Mouse (Mus musculus) forelimb bud, embryonic 11.5 days (tissue): ENCODE data around the gene Myrfl.

Experiments
- DNase-seq: peaks from one replicate; pipeline ENCODE4 v3.0.0-alpha.2; 2012; ENCODE audit warnings: low read depth, low spot score

The Myrfl gene

GRCm38 (mm10) chr10:116827306-116827705 is 69.4 kb downstream of the Myrfl start:
- no peak for DNase-seq

- DNase-seq = peak; percentile 17
These were observed 81.2 kb downstream of the Myrfl start for GRCm38 (mm10) chr10:116815311-116816060.

GRCm38 (mm10) chr10:116813150-116813549 is 83.6 kb downstream of the Myrfl start:
- DNase-seq = no peak

- DNase-seq = no peak
These were observed 86.0 kb downstream of the Myrfl start for GRCm38 (mm10) chr10:116810738-116811137.

GRCm38 (mm10) chr10:116809383-116809782 is 87.3 kb downstream of the Myrfl start:
- no peak for DNase-seq

- DNase-seq = no peak
These were observed 88.0 kb downstream of the Myrfl start for GRCm38 (mm10) chr10:116808556-116809353.

GRCm38 (mm10) chr10:116802178-116802794 is 94.4 kb downstream of the Myrfl start:
- no peak for DNase-seq

GRCm38 (mm10) chr10:116801281-116801680 is 95.4 kb downstream of the Myrfl start:
- DNase-seq = no peak

GRCm38 (mm10) chr10:116796066-116796465 is 100.7 kb downstream of the Myrfl start:
- no peak for DNase-seq

GRCm38 (mm10) chr10:116789096-116789495 is 107.6 kb downstream of the Myrfl start:
- peak; percentile 42 for DNase-seq

GRCm38 (mm10) chr10:116788431-116788830 is 108.3 kb downstream of the Myrfl start:
- no peak for DNase-seq

- no peak for DNase-seq
These were observed 112.6 kb downstream of the Myrfl start for GRCm38 (mm10) chr10:116784098-116784497.

- DNase-seq = no peak
These were observed 113.7 kb downstream of the Myrfl start for GRCm38 (mm10) chr10:116783020-116783419.

- no peak for DNase-seq
These were observed 118.8 kb downstream of the Myrfl start for GRCm38 (mm10) chr10:116777947-116778346.

GRCm38 (mm10) chr10:116776846-116777245 is 119.9 kb downstream of the Myrfl start:
- no peak for DNase-seq

- DNase-seq = no peak
These were observed 122.6 kb downstream of the Myrfl start for GRCm38 (mm10) chr10:116773846-116774750.

GRCm38 (mm10) chr10:116771215-116771935 is 125.3 kb downstream of the Myrfl start:
- no peak for DNase-seq

GRCm38 (mm10) chr10:116768642-116769041 is 128.1 kb downstream of the Myrfl start:
- DNase-seq = no peak

- DNase-seq = no peak
These were observed 130.2 kb downstream of the Myrfl start for GRCm38 (mm10) chr10:116766525-116766924.

- DNase-seq = no peak
These were observed 135.1 kb downstream of the Myrfl start for GRCm38 (mm10) chr10:116761476-116762068.
